Mouse (Mus musculus) forebrain, embryonic 13.5 days (tissue): ENCODE results near the gene Olfr1115. TPM values are rescaled to one million over a fixed set of nuclear protein-coding genes. Genes with fewer than 3 reads are reported as not detected.
"Not testable (repeated sequence)": the region's sequence is repeated elsewhere in the genome, so short reads cannot be mapped to it uniquely, and the experiment has no call there.

Experiments used
- ATAC-seq: fragments of 200-750 bp; cut with Nextera tagmentation; 2 replicates; pipeline ENCODE4 v1.8.0; 2017
- H3K27ac ChIP-seq: fragments of 300-500 bp; sonication (generic); 2 replicates; pipeline ENCODE4 v1.5.1; 2015; ENCODE audit warnings: inconsistent platforms, mild to moderate bottlenecking, moderate library complexity
- H3K27me3 ChIP-seq: fragments of 300-500 bp; sonication (generic); 2 replicates; pipeline ENCODE4 v1.6.1; 2015; ENCODE audit warnings: mild to moderate bottlenecking, inconsistent platforms
- H3K36me3 ChIP-seq: fragments of 300-500 bp; sonication (generic); 2 replicates; pipeline ENCODE4 v1.6.1; 2015; ENCODE audit warnings: mild to moderate bottlenecking, inconsistent platforms; ENCODE audit not compliant: poor library complexity, severe bottlenecking
- H3K4me1 ChIP-seq: fragments of 300-500 bp; sonication (generic); 2 replicates; pipeline ENCODE4 v1.6.1; 2015; ENCODE audit warnings: inconsistent platforms
- H3K4me2 ChIP-seq: fragments of 300-500 bp; sonication (generic); 2 replicates; pipeline ENCODE4 v1.6.1; 2015; ENCODE audit warnings: inconsistent platforms, mild to moderate bottlenecking, moderate library complexity
- H3K4me3 ChIP-seq: fragments of 300-500 bp; sonication (generic); 2 replicates; pipeline ENCODE4 v1.5.1; 2015; ENCODE audit warnings: mild to moderate bottlenecking, inconsistent platforms
- H3K9ac ChIP-seq: fragments of 300-500 bp; sonication (generic); 2 replicates; pipeline ENCODE4 v1.6.1; 2015; ENCODE audit warnings: mild to moderate bottlenecking, inconsistent platforms
- H3K9me3 ChIP-seq: fragments of 300-500 bp; sonication (generic); replicated peaks from 2 replicates; pipeline ENCODE4 v1.6.1; 2016; ENCODE audit warnings: inconsistent platforms
- WGBS: fragments of 180-500 bp; shearing (Covaris S2); methylation state at CpG from one replicate; pipeline ENCODE4 v1.1.7; 2015; 5-methylcytosine and 5-hydroxymethylcytosine counted together
- microRNA-seq: library from miRNA; unstranded; fragments of <30 nt; microRNA quantifications from one replicate; pipeline ENCODE4, GENCODE M21; 2016
- polyA plus RNA-seq: library from polyadenylated mRNA; unstranded; fragments of >200 nt; fragmentation: Nextera tagmentation; extraction: Ambion mirVana; gene quantifications from 2 replicates; pipeline ENCODE4 v1.2.1, GENCODE M21; 2015

The Olfr1115 gene
- polyA plus RNA-seq = not detected in 2 replicates

DNA sequence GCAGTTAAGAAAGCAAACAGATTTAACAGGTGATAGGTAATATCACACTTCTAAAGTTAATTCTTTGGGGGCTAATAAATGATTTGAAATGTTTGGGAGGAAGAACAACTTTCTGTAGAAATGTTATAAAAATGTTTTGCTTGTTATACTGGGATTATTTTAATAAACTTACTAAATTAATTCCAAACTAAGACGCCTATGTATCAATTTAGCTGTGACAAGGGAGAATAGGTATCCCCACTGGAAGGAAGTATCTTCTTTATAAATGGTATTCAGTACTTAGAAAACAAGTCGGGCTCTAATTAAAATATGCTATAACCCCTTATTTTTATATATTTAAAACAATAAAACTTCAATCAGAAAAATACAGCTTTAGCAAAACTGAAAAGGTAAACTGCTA, at the start of gene Olfr1115:
Gene Olfr1115 (plus strand): TSS at position 301 of the 400 bp plus-strand sequence.
- Histone ChIP-seq H3K27ac (no peak within 1 kb of the TSS), H3K4me1 (no peaks in the 10 kb centered on the region), H3K9me3 (no peaks in the 10 kb centered on the region), H3K4me2 (no peak within 1 kb of the TSS), H3K9ac (no peak within 1 kb of the TSS), H3K36me3 (no peaks in the 10 kb centered on the region), H3K27me3 (no peaks in the 10 kb centered on the region), H3K4me3 (no peak within 1 kb of the TSS)
- ATAC-seq = no peak
- WGBS = 82% methylated on average over 2 of the region's 2 CpGs

DNA sequence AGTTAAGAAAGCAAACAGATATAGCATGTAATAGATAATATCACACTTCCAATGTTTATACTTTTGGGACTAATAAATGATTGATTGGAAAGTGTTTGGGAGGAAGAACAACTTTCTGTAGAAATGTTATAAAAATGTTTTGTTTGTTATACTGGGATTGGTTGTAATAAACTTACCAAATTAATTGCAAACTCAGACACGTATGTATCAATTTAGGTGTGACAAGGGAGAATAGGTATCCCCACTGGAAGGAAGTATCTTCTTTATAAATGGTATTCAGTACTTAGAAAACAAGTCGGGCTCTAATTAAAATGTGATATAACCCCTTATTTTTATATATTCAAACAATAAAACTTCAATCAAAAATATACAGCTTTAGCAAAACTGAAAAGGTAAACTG, 39.1 kb upstream of the Olfr1115 start, which contains the start of gene Olfr1113:
Gene Olfr1113 (plus strand): TSS at position 301 of the 400 bp plus-strand sequence.
- Histone ChIP-seq H3K9ac (no peak within 1 kb of the TSS), H3K9me3 (no peaks in the 10 kb centered on the region), H3K4me1 (no peaks in the 10 kb centered on the region), H3K27ac (no peak within 1 kb of the TSS), H3K4me2 (no peak within 1 kb of the TSS), H3K27me3 (no peaks in the 10 kb centered on the region), H3K36me3 (no peaks in the 10 kb centered on the region), H3K4me3 (no peak within 1 kb of the TSS)
- no peak for ATAC-seq
- WGBS = 90% methylated on average over 2 of the region's 2 CpGs

DNA sequence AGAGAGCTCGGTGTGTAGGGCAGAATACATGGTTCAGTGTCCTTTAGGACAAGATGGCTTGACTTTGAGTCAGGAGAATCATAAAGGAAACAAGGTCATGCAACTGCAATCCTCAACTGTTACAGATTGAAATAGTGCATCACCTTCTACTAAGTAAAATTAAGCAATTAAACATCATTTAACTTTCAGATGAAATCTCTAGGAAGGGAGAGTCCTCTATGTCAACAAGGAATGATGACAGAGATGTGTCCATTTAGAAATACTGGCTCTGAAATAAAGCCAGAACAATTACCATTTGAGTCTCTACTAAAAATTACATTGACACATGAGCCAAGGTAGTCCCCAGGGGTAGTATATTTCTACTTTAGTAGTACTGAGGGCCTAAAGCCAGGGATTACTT, 19.4 kb downstream of the Olfr1115 start, which contains the start of gene Olfr1116:
Gene Olfr1116 (plus strand): TSS at position 301 of the 400 bp plus-strand sequence.
- no peaks in the 10 kb centered on the region for H3K9me3 ChIP-seq
- no peak within 1 kb of the TSS for H3K4me2 ChIP-seq
- H3K4me3 ChIP-seq = no peak within 1 kb of the TSS
- H3K27ac ChIP-seq = no peak within 1 kb of the TSS
- no peak for ATAC-seq
- H3K36me3 ChIP-seq = no peaks in the 10 kb centered on the region
- no peaks in the 10 kb centered on the region for H3K4me1 ChIP-seq
- no peak within 1 kb of the TSS for H3K9ac ChIP-seq
- 78% methylated on average over 1 of the region's 1 CpGs for whole genome bisulfite sequencing
- H3K27me3 ChIP-seq = no peaks in the 10 kb centered on the region

DNA sequence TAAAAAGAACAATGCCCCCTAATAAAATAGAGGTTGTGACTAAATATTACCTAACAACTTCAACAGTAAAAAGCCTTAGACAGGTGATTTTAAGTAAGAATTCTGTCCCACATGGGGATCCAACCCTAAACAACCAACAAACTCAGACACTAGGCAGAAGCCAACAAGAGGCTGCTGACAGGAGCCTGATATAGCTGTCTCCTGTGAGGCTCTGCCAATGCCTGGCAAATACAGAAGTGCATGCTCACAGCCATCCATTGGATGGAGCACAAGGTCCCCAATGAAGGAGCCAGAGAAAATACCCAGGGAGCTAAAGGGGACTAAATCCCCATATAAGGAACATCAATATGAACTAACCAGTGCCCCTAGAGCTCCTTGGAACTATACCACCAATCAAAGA, 46.2 kb downstream of the Olfr1115 start:
- ATAC-seq, H3K9ac ChIP-seq, H3K27ac ChIP-seq, H3K27me3 ChIP-seq, H3K4me1 ChIP-seq, H3K4me3 ChIP-seq, H3K36me3 ChIP-seq, H3K4me2 ChIP-seq, H3K9me3 ChIP-seq: not testable (repeated sequence)

Small RNA genes within 50 kb of the gene (microRNA-seq; reads per million reads assigned to microRNA genes)
- not detected for gene Gm27438

Other genes starting within 250 kb of the Olfr1115 start
- not detected in 2 replicates for gene Olfr1102, start 249.6 kb upstream of the Olfr1115 start, polyA plus RNA-seq
- not detected in 2 replicates for gene Olfr1104, start 220.9 kb upstream of the Olfr1115 start, polyA plus RNA-seq
- gene Olfr1105, start 211.5 kb upstream of the Olfr1115 start, polyA plus RNA-seq = not detected in 2 replicates
- not detected in 2 replicates for gene Olfr1106, start 195.7 kb upstream of the Olfr1115 start, polyA plus RNA-seq
- not detected in 2 replicates for gene Olfr1107, start 172.2 kb upstream of the Olfr1115 start, polyA plus RNA-seq
- not detected in 2 replicates for gene Olfr1109, start 152.0 kb upstream of the Olfr1115 start, polyA plus RNA-seq
- not detected in 2 replicates for gene Olfr259, start 133.4 kb upstream of the Olfr1115 start, polyA plus RNA-seq
- gene Olfr1110, start 107.7 kb upstream of the Olfr1115 start, polyA plus RNA-seq = not detected in 2 replicates
- not detected in 2 replicates for gene Olfr1111, start 95.4 kb upstream of the Olfr1115 start, polyA plus RNA-seq
- not detected in 2 replicates for gene Olfr1112, start 60.2 kb upstream of the Olfr1115 start, polyA plus RNA-seq
- not detected in 2 replicates for gene Olfr1113, start 39.0 kb upstream of the Olfr1115 start, polyA plus RNA-seq
- gene Olfr1116, start 19.5 kb downstream of the Olfr1115 start, polyA plus RNA-seq = not detected in 2 replicates
- not detected in 2 replicates for gene Olfr1118, start 59.6 kb downstream of the Olfr1115 start, polyA plus RNA-seq
- not detected in 2 replicates for gene Olfr1120, start 106.8 kb downstream of the Olfr1115 start, polyA plus RNA-seq
- not detected in 2 replicates for gene Olfr1121, start 121.9 kb downstream of the Olfr1115 start, polyA plus RNA-seq
- gene Olfr1122, start 137.8 kb downstream of the Olfr1115 start, polyA plus RNA-seq = not detected in 2 replicates
- gene Olfr1123, start 168.6 kb downstream of the Olfr1115 start, polyA plus RNA-seq = not detected in 2 replicates
- 0.13 and 0.14 TPM in 2 replicates for gene Olfr1124, start 182.3 kb downstream of the Olfr1115 start, polyA plus RNA-seq
- not detected in 2 replicates for gene Olfr1126, start 205.9 kb downstream of the Olfr1115 start, polyA plus RNA-seq
- not detected in 2 replicates for gene Pramel7, start 249.1 kb downstream of the Olfr1115 start, polyA plus RNA-seq